Mouse (Mus musculus): ENCODE measurements around the gene Tmc3. TPM values are rescaled to one million over a fixed set of nuclear protein-coding genes. Genes with fewer than 3 reads are reported as not detected.
A peak's percentile ranks its signal among the peaks of the same experiment; 100 is the strongest.

The Tmc3 gene
- total RNA-seq (2021): 1 to 10 TPM; 1.8 to 1.9 TPM

- peak; percentile 75 to 81 for DNase-seq
- intact Hi-C loops (cut with DNase I): no loop called here
These were observed at the start of gene Tmc3 for GRCm38 (mm10) chr7:83584639-83585471. TSS of gene Tmc3 (plus strand) at chr7:83584927.

GRCm38 (mm10) chr7:83541536-83542169 is 43.1 kb upstream of the Tmc3 start:
- DNase-seq: no peak

GRCm38 (mm10) chr7:83548686-83549352 is 35.9 kb upstream of the Tmc3 start:
- intact Hi-C loops (cut with DNase I): no loop called here
- DNase-seq: no peak

More at GRCm38 (mm10) chr7:83541536-83542169, 43.1 kb upstream of the Tmc3 start:
- intact Hi-C loops (cut with DNase I): no loop called here

- intact Hi-C loops (cut with DNase I): no loop called here
These were observed 35.4 kb upstream of the Tmc3 start for GRCm38 (mm10) chr7:83549353-83549774.

GRCm38 (mm10) chr7:83549951-83550407 is 34.7 kb upstream of the Tmc3 start:
- peak; percentile 34 to 71 for DNase-seq
- intact Hi-C loops (cut with DNase I): loop anchor here (1.0 to 5.0 kb wide), 5 partner anchors 58 to 835 kb away; no protein-coding TSS in a partner anchor

More at GRCm38 (mm10) chr7:83549353-83549774, 35.4 kb upstream of the Tmc3 start:
- no peak for DNase-seq

- intact Hi-C loops (cut with DNase I): loop anchor here (5.0 kb wide), 2 partner anchors 62 to 192 kb away; no protein-coding TSS in a partner anchor
- no peak for DNase-seq
These were observed 30.2 kb upstream of the Tmc3 start for GRCm38 (mm10) chr7:83554477-83554876.

- DNase-seq: no peak
- intact Hi-C loops (cut with DNase I): no loop called here
These were observed 28.2 kb upstream of the Tmc3 start for GRCm38 (mm10) chr7:83556488-83556887.

GRCm38 (mm10) chr7:83558741-83559280 is 25.9 kb upstream of the Tmc3 start:
- DNase-seq: no peak
- intact Hi-C loops (cut with DNase I): no loop called here

- DNase-seq: no peak
- intact Hi-C loops (cut with DNase I): no loop called here
These were observed 25.2 kb upstream of the Tmc3 start for GRCm38 (mm10) chr7:83559495-83559894.

- intact Hi-C loops (cut with DNase I): no loop called here
- no peak for DNase-seq
These were observed 22.9 kb upstream of the Tmc3 start for GRCm38 (mm10) chr7:83561849-83562248.

- DNase-seq: peak; percentile 70
- intact Hi-C loops (cut with DNase I): loop anchor here (5.0 kb wide), 1 partner anchor 697 kb away; the partner anchor contains the start of gene Mex3b
These were observed 20.0 kb upstream of the Tmc3 start for GRCm38 (mm10) chr7:83564635-83565291.

GRCm38 (mm10) chr7:83565976-83566375 is 18.8 kb upstream of the Tmc3 start:
- DNase-seq: peak; percentile 54 to 66
- intact Hi-C loops (cut with DNase I): loop anchor here (2.0 to 5.0 kb wide), 2 partner anchors 65 to 699 kb away; partner anchors contain the start of genes Mex3b and Stard5

GRCm38 (mm10) chr7:83567841-83568500 is 16.8 kb upstream of the Tmc3 start:
- peak; percentile 64 to 73 for DNase-seq
- intact Hi-C loops (cut with DNase I): loop anchor here (1.0 to 5.0 kb wide), 7 partner anchors 32 to 701 kb away; partner anchors contain the start of genes Mex3b and Stard5

GRCm38 (mm10) chr7:83568815-83569214 is 15.9 kb upstream of the Tmc3 start:
- DNase-seq: no peak
- intact Hi-C loops (cut with DNase I): loop anchor here (1.0 to 5.0 kb wide), 6 partner anchors 31 to 702 kb away; partner anchors contain the start of gene Mex3b

GRCm38 (mm10) chr7:83569436-83569835 is 15.3 kb upstream of the Tmc3 start:
- DNase-seq: no peak
- intact Hi-C loops (cut with DNase I): loop anchor here (2.0 to 5.0 kb wide), 5 partner anchors 105 to 702 kb away; partner anchors contain the start of gene Mex3b

GRCm38 (mm10) chr7:83571077-83571476 is 13.7 kb upstream of the Tmc3 start:
- intact Hi-C loops (cut with DNase I): no loop called here

GRCm38 (mm10) chr7:83571901-83572300 is 12.8 kb upstream of the Tmc3 start:
- intact Hi-C loops (cut with DNase I): no loop called here
- DNase-seq: peak; percentile 45 to 58

More at GRCm38 (mm10) chr7:83571077-83571476, 13.7 kb upstream of the Tmc3 start:
- peak; percentile 12 to 20 for DNase-seq

- peak in 1 of 2 experiments; percentile 23 for DNase-seq
- intact Hi-C loops (cut with DNase I): no loop called here
These were observed 12.3 kb upstream of the Tmc3 start for GRCm38 (mm10) chr7:83572451-83572850.

- DNase-seq: peak; percentile 29 to 33
These were observed 3.8 kb upstream of the Tmc3 start for GRCm38 (mm10) chr7:83580946-83581345.

More at GRCm38 (mm10) chr7:83580946-83581345, 3.8 kb upstream of the Tmc3 start:
- intact Hi-C loops (cut with DNase I): no loop called here

Measured in heart, postnatal 10 days (tissue).